Mouse (Mus musculus): ENCODE measurements at regions not wholly inside any gene's neighbourhood (a gene's known extent, or its start where the extent isn't known, plus 50 kb on each side); places are given as distances from the start of the nearest gene placed in this dataset.

- H3K27ac ChIP-seq (ENCODE audit: insufficient read depth, low read depth, low read length): no peak overlapping the region
- TF ChIP-seq CTCF (IDR thresholded peaks at IDR 0.05; ENCODE audit: insufficient read depth, low read depth, low read length) (no peak), POLR2A (IDR thresholded peaks at IDR 0.05; ENCODE audit: insufficient read depth, low read depth, low read length) (no peak)
- H3K4me1 ChIP-seq (ENCODE audit: control insufficient read depth, insufficient read depth, low read length): no peaks in the 10 kb centered on the region
- H3K4me3 ChIP-seq (ENCODE audit: insufficient read depth, low read depth, low read length): no peak overlapping the region
- 64% methylated on average over 8 of the region's 8 CpGs for WGBS
Measured at GRCm38 (mm10) chr15:13455560-13456219, 282.2 kb upstream of the Cdh6 start.

GRCm38 (mm10) chr15:13450385-13450784, 276.9 kb upstream of the Cdh6 start:
- no peaks in the 10 kb centered on the region for H3K4me1 ChIP-seq (ENCODE audit: control insufficient read depth, insufficient read depth, low read length)
- 65% methylated on average over 5 of the region's 5 CpGs for WGBS
- H3K4me3 ChIP-seq (ENCODE audit: insufficient read depth, low read depth, low read length): no peak overlapping the region
- H3K27ac ChIP-seq (ENCODE audit: insufficient read depth, low read depth, low read length): no peak overlapping the region
- TF ChIP-seq CTCF (IDR thresholded peaks at IDR 0.05; ENCODE audit: insufficient read depth, low read depth, low read length) (no peak), POLR2A (IDR thresholded peaks at IDR 0.05; ENCODE audit: insufficient read depth, low read depth, low read length) (no peak)

- H3K4me1 ChIP-seq (ENCODE audit: control insufficient read depth, insufficient read depth, low read length): no peaks in the 10 kb centered on the region
- no peak overlapping the region for H3K4me3 ChIP-seq (ENCODE audit: insufficient read depth, low read depth, low read length)
- WGBS: 88% methylated on average over 1 of the region's 1 CpGs
- no peak overlapping the region for H3K27ac ChIP-seq (ENCODE audit: insufficient read depth, low read depth, low read length)
- TF ChIP-seq CTCF (IDR thresholded peaks at IDR 0.05; ENCODE audit: insufficient read depth, low read depth, low read length): no peak
- TF ChIP-seq POLR2A (IDR thresholded peaks at IDR 0.05; ENCODE audit: insufficient read depth, low read depth, low read length): no peak
Measured at GRCm38 (mm10) chr15:13434608-13435007, 261.1 kb upstream of the Cdh6 start.

GRCm38 (mm10) chr15:13432971-13433370, 259.5 kb upstream of the Cdh6 start:
- Histone ChIP-seq H3K4me3 (ENCODE audit: insufficient read depth, low read depth, low read length) (no peak overlapping the region), H3K27ac (ENCODE audit: insufficient read depth, low read depth, low read length) (no peak overlapping the region), H3K4me1 (ENCODE audit: control insufficient read depth, insufficient read depth, low read length) (no peaks in the 10 kb centered on the region)
- TF ChIP-seq POLR2A (IDR thresholded peaks at IDR 0.05; ENCODE audit: insufficient read depth, low read depth, low read length): no peak
- no peak for TF ChIP-seq CTCF (IDR thresholded peaks at IDR 0.05; ENCODE audit: insufficient read depth, low read depth, low read length)
- 97% methylated on average over 2 of the region's 2 CpGs for WGBS

GRCm38 (mm10) chr15:13419616-13420015, 246.1 kb upstream of the Cdh6 start:
- no peaks in the 10 kb centered on the region for H3K4me1 ChIP-seq (ENCODE audit: control insufficient read depth, insufficient read depth, low read length)
- H3K27ac ChIP-seq (ENCODE audit: insufficient read depth, low read depth, low read length): no peak overlapping the region
- H3K4me3 ChIP-seq (ENCODE audit: insufficient read depth, low read depth, low read length): no peak overlapping the region
- 72% methylated on average over 3 of the region's 3 CpGs for WGBS
- TF ChIP-seq POLR2A (IDR thresholded peaks at IDR 0.05; ENCODE audit: insufficient read depth, low read depth, low read length) (no peak), CTCF (IDR thresholded peaks at IDR 0.05; ENCODE audit: insufficient read depth, low read depth, low read length) (no peak)

GRCm38 (mm10) chr15:13410065-13410688, 236.7 kb upstream of the Cdh6 start:
- no peak for TF ChIP-seq CTCF (IDR thresholded peaks at IDR 0.05; ENCODE audit: insufficient read depth, low read depth, low read length)
- TF ChIP-seq POLR2A (IDR thresholded peaks at IDR 0.05; ENCODE audit: insufficient read depth, low read depth, low read length): no peak

GRCm38 (mm10) chr15:13393155-13393554, 219.7 kb upstream of the Cdh6 start:
- WGBS: 62% methylated on average over 6 of the region's 6 CpGs
- Histone ChIP-seq H3K4me1 (ENCODE audit: control insufficient read depth, insufficient read depth, low read length) (no peaks in the 10 kb centered on the region), H3K27ac (ENCODE audit: insufficient read depth, low read depth, low read length) (no peak overlapping the region), H3K4me3 (ENCODE audit: insufficient read depth, low read depth, low read length) (no peak overlapping the region)
- TF ChIP-seq CTCF (IDR thresholded peaks at IDR 0.05; ENCODE audit: insufficient read depth, low read depth, low read length) (no peak), POLR2A (IDR thresholded peaks at IDR 0.05; ENCODE audit: insufficient read depth, low read depth, low read length) (no peak)

More at GRCm38 (mm10) chr15:13410065-13410688, 236.7 kb upstream of the Cdh6 start:
- H3K4me3 ChIP-seq (ENCODE audit: insufficient read depth, low read depth, low read length): no peak overlapping the region
- no peaks in the 10 kb centered on the region for H3K4me1 ChIP-seq (ENCODE audit: control insufficient read depth, insufficient read depth, low read length)
- H3K27ac ChIP-seq (ENCODE audit: insufficient read depth, low read depth, low read length): no peak overlapping the region
- 34% methylated on average over 11 of the region's 11 CpGs for WGBS

- no peak overlapping the region for H3K27ac ChIP-seq (ENCODE audit: insufficient read depth, low read depth, low read length)
- no peak for TF ChIP-seq POLR2A (IDR thresholded peaks at IDR 0.05; ENCODE audit: insufficient read depth, low read depth, low read length)
- TF ChIP-seq CTCF (IDR thresholded peaks at IDR 0.05; ENCODE audit: insufficient read depth, low read depth, low read length): no peak
- 79% methylated on average over 4 of the region's 4 CpGs for WGBS
- H3K4me1 ChIP-seq (ENCODE audit: control insufficient read depth, insufficient read depth, low read length): no peaks in the 10 kb centered on the region
- H3K4me3 ChIP-seq (ENCODE audit: insufficient read depth, low read depth, low read length): no peak overlapping the region
Measured at GRCm38 (mm10) chr15:13391331-13391730, 217.9 kb upstream of the Cdh6 start.

GRCm38 (mm10) chr15:13384815-13385214, 211.3 kb upstream of the Cdh6 start:
- TF ChIP-seq POLR2A (IDR thresholded peaks at IDR 0.05; ENCODE audit: insufficient read depth, low read depth, low read length) (no peak), CTCF (IDR thresholded peaks at IDR 0.05; ENCODE audit: insufficient read depth, low read depth, low read length) (no peak)
- 15% methylated on average over 6 of the region's 6 CpGs for WGBS
- H3K27ac ChIP-seq (ENCODE audit: insufficient read depth, low read depth, low read length): no peak overlapping the region
- H3K4me1 ChIP-seq (ENCODE audit: control insufficient read depth, insufficient read depth, low read length): no peaks in the 10 kb centered on the region
- H3K4me3 ChIP-seq (ENCODE audit: insufficient read depth, low read depth, low read length): no peak overlapping the region

All from olfactory bulb, adult 2 months (tissue).